Mouse (Mus musculus) heart, adult 2 months (tissue): ENCODE data around the gene Kank1. TPM values are rescaled to one million over a fixed set of nuclear protein-coding genes. Genes with fewer than 3 reads are reported as not detected.

Experiments
- DNase-seq, 2 experiments: peaks; one replicate each; pipeline ENCODE4 v3.0.0; 2021
- H3K27ac ChIP-seq: fragments of 200-600 bp; 2 replicates; pipeline ENCODE4 v1.8.1; 2022
- H3K27me3 ChIP-seq: fragments of 200-500 bp; 2 replicates; pipeline ENCODE4 v1.6.1; 2012; ENCODE audit warnings: mild to moderate bottlenecking, low read length, inconsistent platforms, mixed read lengths; ENCODE audit not compliant: control insufficient read depth, insufficient read depth
- H3K36me3 ChIP-seq: fragments of 200-500 bp; 2 replicates; pipeline ENCODE4 v1.6.1; 2012; ENCODE audit warnings: low read length, inconsistent platforms; ENCODE audit not compliant: control insufficient read depth, insufficient read depth
- H3K4me1 ChIP-seq: fragments of 200-500 bp; 2 replicates; pipeline ENCODE4 v1.6.1; 2011; ENCODE audit warnings: low read length; ENCODE audit not compliant: control insufficient read depth, insufficient read depth
- H3K4me3 ChIP-seq: fragments of 200-600 bp; 2 replicates; pipeline ENCODE4 v1.8.1; 2022
- H3K79me2 ChIP-seq: fragments of 200-500 bp; replicated peaks from 2 replicates; pipeline ENCODE4 v1.6.1; 2012; ENCODE audit warnings: mild to moderate bottlenecking, inconsistent platforms, low read length, moderate library complexity, mixed read lengths; ENCODE audit not compliant: control insufficient read depth, insufficient read depth
- H3K9ac ChIP-seq: fragments of 200-500 bp; 2 replicates; pipeline ENCODE4 v1.6.1; 2012; ENCODE audit warnings: low read depth, mild to moderate bottlenecking, control low read depth, inconsistent platforms, low read length, mixed read lengths
- CTCF ChIP-seq: fragments of 200-600 bp; IDR thresholded peaks from 2 replicates; pipeline ENCODE4 v1.8.1; 2022; ENCODE audit warnings: antibody characterized with exemption, mild to moderate bottlenecking, moderate library complexity
- EP300 ChIP-seq: fragments of 200-500 bp; IDR thresholded peaks from 2 replicates; pipeline ENCODE4 v1.6.1; 2011; ENCODE audit warnings: low read depth, low read length, control low read depth; ENCODE audit not compliant: insufficient read depth
- POLR2A ChIP-seq: fragments of 200-500 bp; IDR thresholded peaks from 2 replicates; pipeline ENCODE4 v1.6.1; 2011; ENCODE audit warnings: mild to moderate bottlenecking, low read depth, low read length, control low read depth; ENCODE audit not compliant: insufficient read depth
- WGBS: fragments of 180-500 bp; shearing (Covaris S2); methylation state at CpG from one replicate; pipeline ENCODE4 v1.1.7; 2018; 5-methylcytosine and 5-hydroxymethylcytosine counted together
- intact Hi-C: fragments of 180-260 bp; cut with DNase I; formaldehyde crosslinking; loops from one replicate; pipeline ENCODE4 v1.15.1; 2025
- polyA plus RNA-seq: library from polyadenylated mRNA; depleted of rRNA; stranded (reverse); fragments of >200 nt; gene quantifications from 2 replicates; pipeline ENCODE4 v1.2.3, GENCODE M21; 2012
- total RNA-seq, 2 experiments: library from RNA; stranded (reverse); gene quantifications; 2 replicates each; pipeline ENCODE4 v1.2.3; 2021

The Kank1 gene
- total and polyA plus RNA-seq, 3 experiments = 37.2 to 43.9 (median 37.3) TPM

GRCm38 (mm10) chr19:25366620-25367019, 129.8 kb downstream of the Kank1 start:
- 47% methylated on average over 12 of the region's 12 CpGs for WGBS
- Histone ChIP-seq H3K36me3 (no peaks in the 10 kb centered on the region), H3K79me2 (no peaks in the 10 kb centered on the region), H3K4me1 (peaks cover 4% of the 10 kb centered on the region; the same call in 1 of the 2 replicates), H3K4me3 (no peak overlapping the region), H3K27ac (no peak overlapping the region), H3K27me3 (no peaks in the 10 kb centered on the region), H3K9ac (no peak overlapping the region)
- DNase-seq = no peak
- no peak for TF ChIP-seq CTCF
- TF ChIP-seq POLR2A = no peak
- no peak for TF ChIP-seq EP300
- intact Hi-C loops = no loop called here

GRCm38 (mm10) chr19:25370428-25370827, 133.7 kb downstream of the Kank1 start:
- Histone ChIP-seq H3K36me3 (no peaks in the 10 kb centered on the region), H3K27me3 (no peaks in the 10 kb centered on the region), H3K9ac (no peak overlapping the region), H3K4me3 (no peak overlapping the region), H3K4me1 (peaks cover 13% of the 10 kb centered on the region), H3K79me2 (no peaks in the 10 kb centered on the region), H3K27ac (no peak overlapping the region)
- TF ChIP-seq EP300 (no peak), CTCF (no peak), POLR2A (no peak)
- 81% methylated on average over 9 of the region's 9 CpGs for WGBS
- intact Hi-C loops = no loop called here
- DNase-seq = no peak

- intact Hi-C loops = no loop called here
- no peaks in the 10 kb centered on the region for H3K36me3 ChIP-seq
- 48% methylated on average over 7 of the region's 7 CpGs for WGBS
- TF ChIP-seq POLR2A (no peak), CTCF (no peak), EP300 (no peak)
- peaks cover 11% of the 10 kb centered on the region for H3K4me1 ChIP-seq
- H3K4me3 ChIP-seq = no peak overlapping the region
- H3K79me2 ChIP-seq = no peaks in the 10 kb centered on the region
- H3K27ac ChIP-seq = peak overlapping the region; percentile 17
- H3K9ac ChIP-seq = no peak overlapping the region
- no peak for DNase-seq
- no peaks in the 10 kb centered on the region for H3K27me3 ChIP-seq
Observed at GRCm38 (mm10) chr19:25372794-25373193, 136.0 kb downstream of the Kank1 start.

GRCm38 (mm10) chr19:25373594-25373993, 136.8 kb downstream of the Kank1 start:
- no peaks in the 10 kb centered on the region for H3K79me2 ChIP-seq
- no peak for DNase-seq
- H3K9ac ChIP-seq = no peak overlapping the region
- peak; percentile 61 for TF ChIP-seq CTCF
- no peak for TF ChIP-seq EP300
- no peak overlapping the region for H3K4me3 ChIP-seq
- H3K4me1 ChIP-seq = peaks cover 11% of the 10 kb centered on the region
- no peak overlapping the region for H3K27ac ChIP-seq
- H3K36me3 ChIP-seq = no peaks in the 10 kb centered on the region
- H3K27me3 ChIP-seq = no peaks in the 10 kb centered on the region
- intact Hi-C loops = no loop called here
- 55% methylated on average over 3 of the region's 3 CpGs for WGBS

- H3K27me3 ChIP-seq = no peaks in the 10 kb centered on the region
- WGBS = 75% methylated on average over 9 of the region's 9 CpGs
- peaks cover 11% of the 10 kb centered on the region for H3K4me1 ChIP-seq
- intact Hi-C loops = no loop called here
- H3K27ac ChIP-seq = peak overlapping the region; percentile 73; the same call in 1 of the 2 replicates
- no peaks in the 10 kb centered on the region for H3K79me2 ChIP-seq
- TF ChIP-seq CTCF (no peak), POLR2A (no peak), EP300 (no peak)
- no peaks in the 10 kb centered on the region for H3K36me3 ChIP-seq
- DNase-seq = no peak
- no peak overlapping the region for H3K9ac ChIP-seq
- H3K4me3 ChIP-seq = no peak overlapping the region
Observed at GRCm38 (mm10) chr19:25374191-25374590, 137.4 kb downstream of the Kank1 start.

- Histone ChIP-seq H3K36me3 (no peaks in the 10 kb centered on the region), H3K79me2 (no peaks in the 10 kb centered on the region), H3K9ac (peak overlapping the region; percentile 45; the same call in 1 of the 2 replicates), H3K4me1 (peaks cover 11% of the 10 kb centered on the region), H3K27ac (peak overlapping the region; percentile 73), H3K27me3 (no peaks in the 10 kb centered on the region), H3K4me3 (no peak overlapping the region)
- TF ChIP-seq CTCF = peak; percentile 15; the same call in 1 of the 2 replicates
- TF ChIP-seq POLR2A = no peak
- TF ChIP-seq EP300 = 0 out of 2 replicates have a peak, but pooled peaks have one; percentile 49
- intact Hi-C loops = no loop called here
- DNase-seq = peak; percentile 68 to 75
- WGBS = 12% methylated on average over 12 of the region's 12 CpGs
Observed at GRCm38 (mm10) chr19:25374926-25375325, 138.2 kb downstream of the Kank1 start.

GRCm38 (mm10) chr19:25376871-25377270, 140.1 kb downstream of the Kank1 start:
- no peaks in the 10 kb centered on the region for H3K27me3 ChIP-seq
- H3K27ac ChIP-seq = no peak overlapping the region
- no peaks in the 10 kb centered on the region for H3K79me2 ChIP-seq
- WGBS = 92% methylated on average over 13 of the region's 13 CpGs
- no peak for TF ChIP-seq POLR2A
- no peak for TF ChIP-seq CTCF
- no peak for TF ChIP-seq EP300
- DNase-seq = no peak
- peaks cover 11% of the 10 kb centered on the region for H3K4me1 ChIP-seq
- H3K9ac ChIP-seq = no peak overlapping the region
- intact Hi-C loops = no loop called here
- H3K4me3 ChIP-seq = no peak overlapping the region
- H3K36me3 ChIP-seq = no peaks in the 10 kb centered on the region; the same call in 1 of the 2 replicates
